Mouse (Mus musculus) lung, embryonic 14.5 days (tissue): ENCODE measurements around the gene Smc1b. TPM values are rescaled to one million over a fixed set of nuclear protein-coding genes. Genes with fewer than 3 reads are reported as not detected.

Source experiments
- ATAC-seq: fragments of 200-750 bp; cut with Nextera tagmentation; 2 replicates; pipeline ENCODE4 v1.8.0; 2017; ENCODE audit warnings: mild to moderate bottlenecking, moderate TSS enrichment, moderate library complexity; ENCODE audit not compliant: insufficient read depth
- DNase-seq: peaks from one replicate; pipeline ENCODE4 v3.0.0-alpha.2; 2015
- H3K27ac ChIP-seq: fragments of 300-500 bp; sonication (generic); 2 replicates; pipeline ENCODE4 v1.5.1; 2014; ENCODE audit warnings: low read depth, mild to moderate bottlenecking, moderate library complexity
- H3K27me3 ChIP-seq: fragments of 300-500 bp; sonication (generic); 2 replicates; pipeline ENCODE4 v1.6.1; 2014; ENCODE audit warnings: low read length, control low read depth; ENCODE audit not compliant: insufficient read depth
- H3K36me3 ChIP-seq: fragments of 300-500 bp; sonication (generic); 2 replicates; pipeline ENCODE4 v1.6.1; 2014; ENCODE audit warnings: control low read depth; ENCODE audit not compliant: insufficient read depth
- H3K4me1 ChIP-seq: fragments of 300-500 bp; sonication (generic); 2 replicates; pipeline ENCODE4 v1.6.1; 2014; ENCODE audit warnings: antibody characterized with exemption, control low read depth; ENCODE audit not compliant: insufficient read depth
- H3K4me2 ChIP-seq: fragments of 300-500 bp; sonication (generic); 2 replicates; pipeline ENCODE4 v1.6.1; 2014; ENCODE audit warnings: mild to moderate bottlenecking
- H3K4me3 ChIP-seq: fragments of 300-500 bp; sonication (generic); 2 replicates; pipeline ENCODE4 v1.5.1; 2014; ENCODE audit warnings: low read depth, low read length
- H3K9ac ChIP-seq: fragments of 300-500 bp; sonication (generic); 2 replicates; pipeline ENCODE4 v1.6.1; 2014
- H3K9me3 ChIP-seq: fragments of 300-500 bp; sonication (generic); 2 replicates; pipeline ENCODE4 v1.6.1; 2016; ENCODE audit warnings: low read depth, low read length, control low read depth
- CTCF ChIP-seq: IDR thresholded peaks from 2 replicates; pipeline ENCODE4 v1.5.1; 2016; ENCODE audit warnings: antibody characterized with exemption, low read depth
- WGBS: fragments of 180-500 bp; shearing (Covaris S2); extraction: QIAGEN DNeasy Blood & Tissue Kit; methylation state at CpG from one replicate; pipeline ENCODE4 v1.1.7; 2014; 5-methylcytosine and 5-hydroxymethylcytosine counted together
- polyA plus RNA-seq: library from polyadenylated mRNA; unstranded; fragments of >200 nt; fragmentation: Nextera tagmentation; extraction: Ambion mirVana; gene quantifications from 2 replicates; pipeline ENCODE4 v1.2.1, GENCODE M21; 2014

The Smc1b gene
- polyA plus RNA-seq, 1 experiment from 2014 or later: 0.21 TPM

DNA sequence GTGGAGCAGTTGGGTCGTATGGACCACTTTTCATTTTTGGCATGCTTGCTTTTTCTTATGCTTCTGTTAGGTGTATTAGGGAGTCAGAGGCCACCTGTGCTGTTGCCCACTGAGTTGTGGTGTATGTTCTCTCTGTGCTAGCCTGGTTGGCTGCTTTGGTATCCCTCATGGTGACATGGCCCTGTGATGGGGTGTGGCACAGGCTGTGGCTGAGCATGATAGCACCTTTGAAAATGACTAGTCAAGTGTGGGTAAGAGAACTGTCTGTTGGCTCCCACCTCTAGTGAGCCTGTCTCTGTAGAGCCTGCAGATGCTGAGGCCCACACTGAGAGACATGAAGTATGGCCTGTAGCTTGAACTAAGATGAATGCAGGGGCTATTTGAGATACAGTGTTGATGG lies 82.0 kb downstream of the Smc1b start:
- no peak for TF ChIP-seq CTCF
- Histone ChIP-seq H3K9ac (no peak overlapping the region), H3K9me3 (no peaks in the 10 kb centered on the region), H3K27me3 (no peaks in the 10 kb centered on the region), H3K4me1 (no peaks in the 10 kb centered on the region), H3K4me2 (no peak overlapping the region), H3K27ac (no peak overlapping the region), H3K36me3 (peaks cover 85% of the 10 kb centered on the region), H3K4me3 (no peak overlapping the region)
- WGBS: 82% methylated on average over 1 of the region's 1 CpGs
- no peak for DNase-seq
- no peak for ATAC-seq

DNA sequence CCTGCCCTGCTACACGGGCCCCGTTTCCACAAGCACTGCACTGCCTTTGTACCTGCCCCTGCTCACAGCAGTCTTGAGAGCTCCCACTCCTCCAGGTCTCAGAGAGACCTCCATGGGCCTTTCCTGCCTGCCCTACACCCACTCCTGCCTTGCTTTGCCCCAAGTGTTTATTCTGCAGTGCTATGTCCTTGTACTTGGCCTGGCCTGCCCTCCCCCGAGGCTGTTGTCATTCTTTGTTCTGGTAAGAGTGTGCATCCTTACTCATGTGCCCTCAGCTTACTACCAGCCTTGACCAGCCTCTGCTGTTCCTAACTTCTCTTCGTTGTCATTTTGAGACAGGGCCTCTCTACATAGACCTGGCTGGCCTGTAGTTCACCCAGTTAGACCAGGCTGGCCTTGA lies 83.9 kb downstream of the Smc1b start:
- peaks cover 70% of the 10 kb centered on the region for H3K36me3 ChIP-seq
- 0 out of 2 replicates have a peak, but pooled peaks cover 4% of the 10 kb centered on the region for H3K4me1 ChIP-seq
- H3K27me3 ChIP-seq: no peaks in the 10 kb centered on the region
- no peak overlapping the region for H3K9ac ChIP-seq
- WGBS: 82% methylated on average over 4 of the region's 4 CpGs
- H3K4me3 ChIP-seq: no peak overlapping the region
- DNase-seq (no peak), ATAC-seq (no peak)
- no peak overlapping the region for H3K27ac ChIP-seq
- no peaks in the 10 kb centered on the region for H3K9me3 ChIP-seq
- no peak overlapping the region for H3K4me2 ChIP-seq
- TF ChIP-seq CTCF: no peak

DNA sequence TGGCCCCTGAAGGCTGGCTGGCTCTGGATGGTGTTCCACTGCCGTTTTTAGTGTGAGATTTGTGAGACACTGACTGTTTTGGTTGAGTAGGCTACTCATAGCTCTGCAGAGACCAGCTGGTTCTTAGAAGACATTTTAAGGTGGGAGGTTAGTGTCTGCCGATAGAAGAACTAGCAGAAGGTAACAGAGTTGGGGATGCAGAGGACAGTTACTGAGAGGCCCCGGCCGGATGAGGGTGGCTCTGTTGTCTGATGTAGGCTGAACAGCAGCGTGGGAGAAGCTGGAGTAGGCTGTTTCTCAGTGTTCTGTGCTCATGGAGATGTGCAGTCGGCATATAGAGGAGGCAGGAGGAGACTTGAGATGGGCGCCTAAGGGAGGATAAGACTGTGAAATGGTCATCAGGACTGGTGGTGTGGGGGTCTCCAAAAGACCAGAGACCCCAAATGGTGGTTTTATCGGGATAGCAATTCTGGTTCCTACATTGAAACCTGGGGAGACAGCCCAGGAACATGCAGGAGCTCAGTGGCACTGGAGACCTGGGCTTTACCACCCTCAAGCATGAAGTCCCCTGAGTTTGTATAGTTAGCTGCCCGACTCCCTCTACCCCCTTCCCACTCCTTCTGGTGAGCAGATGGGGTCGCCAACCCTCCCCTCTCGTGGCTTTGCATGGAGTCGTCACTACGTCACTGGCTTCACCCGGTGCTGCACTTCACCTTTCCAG lies 85.4 kb downstream of the Smc1b start:
- H3K36me3 ChIP-seq: peaks cover 58% of the 10 kb centered on the region
- H3K27ac ChIP-seq: no peak overlapping the region
- H3K9ac ChIP-seq: no peak overlapping the region
- H3K27me3 ChIP-seq: no peaks in the 10 kb centered on the region
- TF ChIP-seq CTCF: no peak
- 91% methylated on average over 14 of the region's 14 CpGs for WGBS
- ATAC-seq: no peak
- DNase-seq: no peak
- H3K9me3 ChIP-seq: no peaks in the 10 kb centered on the region
- peaks cover 9% of the 10 kb centered on the region; the same call in 1 of the 2 replicates for H3K4me1 ChIP-seq
- H3K4me2 ChIP-seq: no peak overlapping the region
- H3K4me3 ChIP-seq: no peak overlapping the region

DNA sequence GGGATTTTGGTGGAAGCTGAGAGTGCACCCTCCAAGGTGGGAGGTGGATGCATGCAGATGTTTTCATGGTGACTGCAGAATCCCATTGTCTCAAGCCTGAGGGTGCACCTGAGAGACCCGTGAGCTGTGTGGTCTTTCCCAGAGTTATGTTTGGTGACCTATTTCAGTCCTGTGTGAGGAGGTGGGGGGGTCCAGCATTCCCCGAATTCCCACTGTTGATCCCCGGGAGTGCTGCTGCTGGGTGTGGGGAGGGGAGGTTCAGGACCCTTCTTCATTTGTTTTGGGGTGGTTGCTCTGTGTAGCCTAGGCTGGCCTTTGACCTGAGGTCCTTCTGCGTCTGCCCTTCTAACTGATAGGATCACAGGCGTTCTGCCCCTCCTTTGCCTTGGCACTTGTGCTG lies 88.0 kb downstream of the Smc1b start:
- Histone ChIP-seq H3K9me3 (no peaks in the 10 kb centered on the region), H3K4me2 (0 out of 2 replicates have a peak overlapping the region, but pooled peaks have one; percentile 27), H3K9ac (peak overlapping the region; percentile 20; the same call in 1 of the 2 replicates), H3K27ac (no peak overlapping the region), H3K27me3 (no peaks in the 10 kb centered on the region), H3K4me1 (peaks cover 9% of the 10 kb centered on the region; the same call in 1 of the 2 replicates), H3K36me3 (peaks cover 34% of the 10 kb centered on the region), H3K4me3 (no peak overlapping the region)
- 57% methylated on average over 5 of the region's 5 CpGs for WGBS
- ATAC-seq (no peak), DNase-seq (no peak)
- no peak for TF ChIP-seq CTCF

DNA sequence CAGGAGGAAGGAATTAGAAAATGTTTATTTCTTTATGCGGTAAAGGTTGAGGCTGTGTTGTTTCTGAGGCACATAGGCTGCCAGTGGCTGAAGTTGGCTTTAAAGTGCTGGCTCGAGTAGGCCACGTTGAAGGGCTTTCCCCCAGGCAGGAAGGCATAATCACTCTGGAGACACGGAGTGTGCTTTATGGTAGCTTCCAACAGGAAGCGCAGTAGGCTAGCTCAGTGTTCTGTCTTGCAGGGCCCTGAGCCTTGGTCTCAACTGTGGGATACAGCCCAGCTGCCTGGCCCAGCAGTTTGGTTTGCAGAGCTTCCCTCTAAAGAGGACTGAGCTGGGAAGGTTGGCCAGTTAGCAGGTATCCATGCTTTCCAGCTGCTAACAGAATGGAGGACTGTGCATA lies 88.6 kb downstream of the Smc1b start:
- Histone ChIP-seq H3K4me3 (no peak overlapping the region), H3K9ac (0 out of 2 replicates have a peak overlapping the region, but pooled peaks have one; percentile 25), H3K27me3 (no peaks in the 10 kb centered on the region), H3K4me1 (peaks cover 9% of the 10 kb centered on the region; the same call in 1 of the 2 replicates), H3K9me3 (no peaks in the 10 kb centered on the region), H3K27ac (peak overlapping the region; percentile 85), H3K4me2 (0 out of 2 replicates have a peak overlapping the region, but pooled peaks have one; percentile 27), H3K36me3 (peaks cover 27% of the 10 kb centered on the region; the same call in 1 of the 2 replicates)
- DNase-seq (peak; percentile 11), ATAC-seq (no peak)
- WGBS: 47% methylated on average over 5 of the region's 5 CpGs
- no peak for TF ChIP-seq CTCF

DNA sequence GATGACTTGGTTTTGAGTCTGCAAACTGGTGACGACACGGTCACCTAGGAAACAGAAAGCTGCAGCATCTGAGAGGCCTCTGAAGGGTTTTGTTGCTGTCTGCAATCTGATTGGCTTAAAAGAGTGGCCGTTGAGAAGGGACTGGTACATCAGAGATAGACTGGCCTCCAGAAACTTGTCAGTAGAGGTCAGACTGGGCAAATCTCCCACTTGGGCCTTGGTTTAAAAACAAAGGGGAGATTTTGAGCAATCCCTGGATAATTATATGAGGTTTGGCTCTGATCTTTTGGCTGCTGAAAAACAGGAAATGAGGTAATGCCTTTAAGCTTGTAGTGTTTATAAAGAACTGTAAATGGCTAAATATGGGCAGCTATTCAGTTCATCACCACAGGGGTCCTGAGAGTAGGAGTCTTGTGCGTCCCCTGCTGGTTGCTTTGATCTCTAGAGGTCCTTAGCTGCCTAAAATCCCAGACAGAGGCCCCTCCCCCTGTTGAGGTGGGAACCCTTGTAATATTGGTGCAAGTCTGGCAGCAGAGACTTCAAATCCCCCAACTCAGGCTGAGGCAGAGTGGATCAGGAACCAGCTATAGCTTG lies 89.3 kb downstream of the Smc1b start:
- Histone ChIP-seq H3K27ac (peak overlapping the region; percentile 85), H3K27me3 (no peaks in the 10 kb centered on the region), H3K4me2 (peak overlapping the region; percentile 27; the same call in 1 of the 2 replicates), H3K4me3 (no peak overlapping the region), H3K9ac (0 out of 2 replicates have a peak overlapping the region, but pooled peaks have one; percentile 25), H3K4me1 (peaks cover 16% of the 10 kb centered on the region; the same call in 1 of the 2 replicates), H3K9me3 (no peaks in the 10 kb centered on the region), H3K36me3 (peaks cover 21% of the 10 kb centered on the region; the same call in 1 of the 2 replicates)
- WGBS: 10% methylated on average over 4 of the region's 4 CpGs
- peak; percentile 94 for TF ChIP-seq CTCF
- DNase-seq: peak; percentile 96
- ATAC-seq: peak; percentile 95
